Comparison of ENCODE assay signal across 9 mouse cellular contexts in the genomic region with DNA sequence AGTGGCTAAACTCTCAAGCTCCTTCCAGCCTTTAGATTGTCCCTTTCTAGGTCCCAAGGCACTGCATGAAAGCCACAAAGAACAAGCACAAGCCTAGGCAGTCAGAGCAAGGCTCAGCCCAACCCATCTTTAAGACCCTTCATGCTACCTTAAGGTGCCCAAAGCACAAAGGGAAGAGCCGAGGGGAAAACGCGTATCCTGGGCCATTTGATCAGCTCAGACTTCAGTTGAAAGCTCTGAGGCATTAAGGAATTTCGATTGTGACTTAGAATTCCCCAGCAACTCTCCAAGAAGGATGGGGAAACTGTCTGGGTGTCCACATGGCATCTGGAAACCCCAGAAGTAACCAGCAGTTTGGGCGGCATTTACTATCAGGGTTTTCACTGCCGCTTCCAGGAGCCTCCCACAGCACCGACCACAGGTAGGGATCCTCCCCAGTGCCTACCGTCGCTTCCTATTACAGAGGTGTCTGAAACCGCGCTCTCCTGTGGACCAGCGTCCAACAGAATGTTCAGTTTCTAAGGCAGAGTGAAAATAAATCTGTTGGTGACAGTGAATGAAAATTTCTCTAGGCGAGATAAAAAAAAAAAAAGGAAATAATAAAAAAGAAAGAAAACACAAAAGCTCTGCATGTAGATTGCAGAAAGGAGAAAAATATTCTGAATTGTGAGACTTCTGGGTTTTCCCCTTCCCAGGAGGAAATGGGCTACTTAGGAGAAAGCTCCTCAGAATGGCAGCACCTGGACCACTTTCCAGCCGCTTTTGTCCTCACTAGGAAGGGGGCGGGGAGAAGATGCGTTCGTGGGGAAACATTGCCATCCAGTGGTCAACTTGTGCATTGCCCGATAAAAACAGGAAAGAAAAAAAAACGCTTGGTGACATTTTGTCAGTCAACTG.
DNase-seq lines count a peak whose midpoint lies in the region; ATAC-seq and TF ChIP-seq lines count a peak whose summit lies in the region.
"Had no signal": no experiment of that assay in that cellular context is flagged by ENCODE, and none has a peak within 500 bp of the region (broad histone marks: within the 10 kb centered on the region; RNA-seq: fewer than 3 reads in every experiment).

No protein-coding gene starts in this region.

- TF ChIP-seq POLR2A in cerebellum, adult 2 months (IDR thresholded peaks at IDR 0.05; ENCODE audit: borderline replicate concordance, insufficient read depth, low read length): no peak

- TF ChIP-seq CTCF in cerebellum, adult 2 months (IDR thresholded peaks at IDR 0.05; ENCODE audit: borderline replicate concordance, insufficient read depth, low read depth, low read length): peak; percentile 83

- peak; percentile 77 for ATAC-seq in hindbrain, embryonic 13.5 days (ENCODE audit: low FRiP score)

- no peaks in the 10 kb centered on the region for H3K27me3 ChIP-seq in cerebellum, adult 2 months (ENCODE audit: control insufficient read depth, insufficient read depth, low read length)
- H3K27me3 ChIP-seq in hindbrain, embryonic 13.5 days: no peaks in the 10 kb centered on the region

- H3K4me1 ChIP-seq in cerebellum, adult 2 months (ENCODE audit: control insufficient read depth, insufficient read depth, low read length): no peaks in the 10 kb centered on the region
- peaks cover 12% of the 10 kb centered on the region for H3K4me1 ChIP-seq in hindbrain, embryonic 13.5 days (replicated peaks)

- peak; percentile 16 for DNase-seq in WW6 (ENCODE audit: low read depth, low spot score)
- peak; percentile 40 to 61 for DNase-seq in cerebellum, adult 2 months
- DNase-seq in forelimb bud, embryonic 11.5 days (ENCODE audit: low read depth, low spot score): peak; percentile 90
- DNase-seq in layer of hippocampus, postnatal 10 days (ENCODE audit: low spot score in 2 of 2): peak; percentile 85 to 87
- DNase-seq in lung, postnatal 4 days: peak; percentile 55 to 79
- DNase-seq in right cerebral cortex, postnatal 4 days: peak; percentile 76
- no peak for DNase-seq in T-cell, adult 2 months (ENCODE audit: low spot score)

- H3K9me3 ChIP-seq in hindbrain, embryonic 13.5 days: no peaks in the 10 kb centered on the region

- H3K4me3 ChIP-seq in cerebellum, adult 2 months (replicated peaks; ENCODE audit: insufficient read depth, low read depth, low read length): peak overlapping the region; percentile 42
- H3K4me3 ChIP-seq in hindbrain, embryonic 13.5 days: peak overlapping the region; percentile 39
- H3K4me3 ChIP-seq: myocyte had no signal

- 9% methylated on average over 19 of the region's 19 CpGs for WGBS in cerebellum, adult 2 months
- WGBS in hindbrain, embryonic 13.5 days: 7% methylated on average over 19 of the region's 19 CpGs

- H3K36me3 ChIP-seq in hindbrain, embryonic 13.5 days: no peaks in the 10 kb centered on the region

- H3K4me2 ChIP-seq in hindbrain, embryonic 13.5 days: peak overlapping the region; percentile 58

- no peak overlapping the region for H3K27ac ChIP-seq in cerebellum, adult 2 months (ENCODE audit: insufficient read depth, low read length)
- H3K27ac ChIP-seq in hindbrain, embryonic 13.5 days: peak overlapping the region; percentile 94

- H3K9ac ChIP-seq in hindbrain, embryonic 13.5 days: peak overlapping the region; percentile 70
